Mouse (Mus musculus) liver, adult 2 months (tissue): Measurements from ENCODE around the gene Zfp260. TPM values are rescaled to one million over a fixed set of nuclear protein-coding genes. Genes with fewer than 3 reads are reported as not detected.
A peak's percentile ranks its signal among the peaks of the same experiment; 100 is the strongest.
"Not testable (repeated sequence)": the region's sequence is repeated elsewhere in the genome, so short reads cannot be mapped to it uniquely, and the experiment has no call there.

Experiments
- DNase-seq: peaks from one replicate; pipeline ENCODE4 v3.0.0-alpha.2; 2011; ENCODE audit warnings: low read depth, low spot score; ENCODE audit errors: extremely low read depth
- H3K27ac ChIP-seq: fragments of 200-500 bp; replicated peaks from 2 replicates; pipeline ENCODE4 v1.5.1; 2012; ENCODE audit warnings: low read depth, mild to moderate bottlenecking, control low read depth, inconsistent platforms, low read length; ENCODE audit not compliant: insufficient read depth
- H3K27me3 ChIP-seq: fragments of 200-500 bp; 2 replicates; pipeline ENCODE4 v1.6.1; 2012; ENCODE audit warnings: mild to moderate bottlenecking, moderate library complexity, low read length, inconsistent platforms; ENCODE audit not compliant: control insufficient read depth, insufficient read depth
- H3K36me3 ChIP-seq: fragments of 200-500 bp; 2 replicates; pipeline ENCODE4 v1.6.1; 2012; ENCODE audit warnings: low read length, inconsistent platforms; ENCODE audit not compliant: control insufficient read depth, insufficient read depth
- H3K4me1 ChIP-seq: fragments of 200-500 bp; 2 replicates; pipeline ENCODE4 v1.6.1; 2011; ENCODE audit warnings: low read length; ENCODE audit not compliant: control insufficient read depth, insufficient read depth
- H3K4me3 ChIP-seq: fragments of 200-500 bp; 2 replicates; pipeline ENCODE4 v1.5.1; 2011; ENCODE audit warnings: low read depth, mild to moderate bottlenecking, control low read depth, low read length, moderate library complexity; ENCODE audit not compliant: insufficient read depth
- H3K79me2 ChIP-seq: fragments of 200-500 bp; 2 replicates; pipeline ENCODE4 v1.6.1; 2012; ENCODE audit warnings: inconsistent platforms, mild to moderate bottlenecking, low read length, moderate library complexity; ENCODE audit not compliant: control insufficient read depth, insufficient read depth
- H3K9ac ChIP-seq: fragments of 200-500 bp; 2 replicates; pipeline ENCODE4 v1.6.1; 2012; ENCODE audit warnings: low read depth, mild to moderate bottlenecking, control low read depth, inconsistent platforms, low read length
- CTCF ChIP-seq: fragments of 200-500 bp; IDR thresholded peaks from 2 replicates; pipeline ENCODE4 v1.5.1; 2011; ENCODE audit warnings: low read depth, low read length, control low read depth
- POLR2A ChIP-seq: fragments of 200-500 bp; IDR thresholded peaks from 2 replicates; pipeline ENCODE4 v1.6.1; 2011; ENCODE audit warnings: low read length, control low read depth; ENCODE audit not compliant: insufficient read depth; ENCODE audit errors: extremely low read depth
- WGBS: fragments of 180-500 bp; shearing (Covaris S2); methylation state at CpG from one replicate; pipeline ENCODE4 v1.1.7; 2018; 5-methylcytosine and 5-hydroxymethylcytosine counted together
- polyA plus RNA-seq: library from polyadenylated mRNA; depleted of rRNA; stranded (reverse); fragments of >200 nt; gene quantifications from 2 replicates; pipeline ENCODE4 v1.2.3, GENCODE M21; 2012
- total RNA-seq: library from RNA; depleted of rRNA; stranded (reverse); fragments of >200 nt; gene quantifications from 2 replicates; pipeline ENCODE4 v1.2.3, GENCODE M21; 2014

Zfp260 gene
- total and polyA plus RNA-seq, 2 experiments = 11.1 to 19.0 TPM

DNA sequence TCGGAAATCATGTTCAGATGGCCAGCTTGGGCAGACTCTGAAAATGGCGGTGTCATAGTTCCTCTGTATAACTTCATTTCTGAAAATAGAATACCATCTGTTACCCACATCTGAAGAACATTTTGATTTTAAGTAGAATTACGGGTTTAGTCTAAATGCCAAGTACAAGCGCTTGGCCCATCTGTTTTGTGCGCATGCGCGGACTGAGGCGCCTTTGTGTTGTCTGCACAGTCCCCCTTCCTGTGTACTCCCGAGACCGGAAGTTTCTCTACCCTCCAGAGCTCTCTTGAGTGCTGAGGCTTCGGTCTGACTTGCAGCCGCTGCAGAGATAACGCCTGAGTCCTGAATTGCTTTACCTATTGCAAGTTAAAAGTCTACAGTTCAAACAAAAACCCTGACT lies 4.7 kb downstream of the Zfp260 start:
- Histone ChIP-seq H3K27me3 (no peaks in the 10 kb centered on the region), H3K27ac (no peak overlapping the region), H3K9ac (no peak overlapping the region), H3K79me2 (peaks cover 12% of the 10 kb centered on the region; the same call in 1 of the 2 replicates), H3K4me1 (peaks cover 4% of the 10 kb centered on the region; the same call in 1 of the 2 replicates), H3K36me3 (peaks cover 35% of the 10 kb centered on the region), H3K4me3 (no peak overlapping the region)
- DNase-seq = no peak
- TF ChIP-seq POLR2A (no peak), CTCF (no peak)
- WGBS = 89% methylated on average over 13 of the region's 13 CpGs

DNA sequence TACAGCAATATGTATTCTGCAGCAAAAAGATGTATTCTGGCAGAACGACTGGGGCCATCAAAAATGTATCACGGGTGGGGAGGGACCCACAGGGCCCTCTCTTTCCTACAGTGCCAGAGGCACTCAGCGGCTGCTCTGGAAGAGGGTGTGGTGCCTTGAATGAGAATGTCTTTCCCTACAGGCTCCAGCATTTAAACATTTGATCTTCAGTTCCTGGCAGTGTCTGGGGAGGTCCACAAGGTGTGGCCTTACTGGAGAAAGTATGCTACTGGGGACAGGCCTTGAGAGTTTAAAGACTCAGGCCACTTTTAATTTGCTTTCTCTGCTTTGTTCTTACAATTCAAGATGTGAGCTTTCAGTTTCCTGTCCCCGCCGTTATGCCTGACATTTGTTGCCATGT lies 21.5 kb downstream of the Zfp260 start:
- Histone ChIP-seq H3K9ac (no peak overlapping the region), H3K79me2 (no peaks in the 10 kb centered on the region), H3K36me3 (no peaks in the 10 kb centered on the region), H3K27me3 (0 out of 2 replicates have a peak, but pooled peaks cover 3% of the 10 kb centered on the region), H3K27ac (no peak overlapping the region), H3K4me1 (peaks cover under 1% of the 10 kb centered on the region; the same call in 1 of the 2 replicates), H3K4me3 (no peak overlapping the region)
- WGBS = 96% methylated on average over 5 of the region's 5 CpGs
- no peak for DNase-seq
- no peak for TF ChIP-seq CTCF
- TF ChIP-seq POLR2A = no peak

DNA sequence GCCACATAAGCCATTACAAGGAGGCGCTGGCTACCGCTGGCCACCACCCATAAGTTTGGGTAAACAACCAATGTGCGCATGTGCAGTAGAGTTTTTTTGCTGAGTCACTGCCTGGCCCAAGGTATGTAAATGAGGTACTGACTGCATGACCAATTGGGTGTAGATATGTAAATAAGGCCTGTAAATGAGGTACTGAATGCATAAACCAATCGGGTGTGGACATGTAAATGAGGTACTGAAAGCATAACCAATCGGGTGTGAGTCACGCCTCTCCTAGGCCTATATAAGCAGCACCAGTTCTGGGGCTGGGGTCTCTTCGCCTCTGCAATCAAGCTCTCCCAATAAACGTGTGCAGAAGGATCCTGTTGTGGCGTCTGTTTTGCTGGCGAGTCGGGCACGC lies 23.4 kb downstream of the Zfp260 start:
- H3K27ac ChIP-seq, H3K79me2 ChIP-seq, H3K4me1 ChIP-seq, H3K4me3 ChIP-seq, H3K27me3 ChIP-seq, H3K9ac ChIP-seq, DNase-seq, H3K36me3 ChIP-seq: not testable (repeated sequence)
- WGBS = 96% methylated on average over 12 of the region's 12 CpGs

DNA sequence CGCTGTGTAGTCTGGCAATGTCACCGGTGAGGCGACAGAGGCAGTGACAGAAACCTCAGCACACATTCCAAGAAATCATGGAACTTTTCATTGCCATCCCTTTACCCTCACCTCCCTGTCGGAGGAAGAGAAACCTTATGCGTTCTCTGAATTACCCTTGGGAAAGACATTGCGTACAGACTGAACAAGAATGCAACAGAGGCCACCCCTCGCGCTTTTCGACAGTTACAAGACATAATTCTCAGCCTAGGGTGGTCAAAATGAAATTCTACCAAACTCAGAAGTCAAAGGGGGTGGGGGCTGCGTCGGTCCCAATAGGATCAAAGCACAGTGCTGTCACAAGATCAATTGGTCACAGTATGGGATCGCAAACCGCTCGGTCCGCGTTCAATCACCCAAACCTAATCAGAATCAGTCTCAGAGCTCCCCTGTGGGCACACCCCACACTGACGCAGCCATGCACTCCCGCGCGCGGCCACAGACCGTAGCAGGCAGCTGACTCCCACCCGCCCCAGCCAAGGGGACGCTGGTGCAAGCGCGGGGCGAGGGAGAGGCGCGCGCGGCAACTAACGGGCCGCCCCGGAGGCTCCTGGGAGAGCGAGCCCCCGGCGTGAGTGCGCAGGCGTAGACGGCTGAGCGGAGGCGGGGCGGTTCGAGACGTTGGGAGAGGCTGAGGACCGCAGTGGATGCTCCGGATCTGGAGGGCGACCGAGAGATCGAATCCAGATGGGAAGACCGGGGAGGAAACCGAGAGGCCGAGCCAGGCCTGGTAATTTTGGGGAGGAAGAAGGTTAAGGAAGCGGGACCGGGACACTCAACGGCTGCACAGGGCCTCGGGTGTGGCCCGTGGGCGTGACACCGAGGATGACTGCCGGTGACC lies 27.0 kb downstream of the Zfp260 start, which contains the start of gene Zfp382:
Gene Zfp382, plus strand, starts transcription at position 635 of the 880 bp plus-strand sequence.
- under 1% methylated on average over 61 of the region's 61 CpGs for WGBS
- peaks cover 4% of the 10 kb centered on the region for H3K4me1 ChIP-seq
- H3K9ac ChIP-seq = peak within 1 kb of the TSS; percentile 90
- no peaks in the 10 kb centered on the region for H3K36me3 ChIP-seq
- H3K79me2 ChIP-seq = no peaks in the 10 kb centered on the region
- DNase-seq = peak; percentile 29
- H3K27me3 ChIP-seq = no peaks in the 10 kb centered on the region
- no peak within 1 kb of the TSS for H3K27ac ChIP-seq
- TF ChIP-seq CTCF (no peak), POLR2A (0 out of 2 replicates have a peak, but pooled peaks have one; percentile 33)
- H3K4me3 ChIP-seq = peak within 1 kb of the TSS; percentile 87

DNA sequence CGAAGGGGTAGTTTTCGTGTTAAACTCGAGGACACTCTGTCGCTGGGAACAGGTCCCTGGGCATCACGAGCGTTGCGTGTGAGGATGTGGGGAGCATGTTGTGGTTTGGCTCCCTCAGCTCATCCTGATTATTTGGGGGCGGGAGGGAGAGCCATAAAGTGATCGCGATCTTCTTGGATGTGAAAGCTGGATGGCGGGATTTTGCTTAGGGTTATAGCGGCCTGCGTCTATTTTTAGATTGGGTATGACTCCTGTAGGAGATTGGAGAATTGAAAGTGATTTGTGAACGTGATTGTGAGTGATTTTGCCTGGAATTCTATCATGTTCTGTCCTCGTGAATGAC lies 27.6 kb downstream of the Zfp260 start:
- DNase-seq = no peak
- no peak for TF ChIP-seq CTCF
- no peak for TF ChIP-seq POLR2A
- Histone ChIP-seq H3K9ac (peak overlapping the region; percentile 26), H3K27me3 (no peaks in the 10 kb centered on the region), H3K36me3 (no peaks in the 10 kb centered on the region), H3K4me3 (peak overlapping the region; percentile 87), H3K27ac (no peak overlapping the region), H3K4me1 (peaks cover 4% of the 10 kb centered on the region), H3K79me2 (no peaks in the 10 kb centered on the region)
- WGBS = 4% methylated on average over 15 of the region's 15 CpGs

DNA sequence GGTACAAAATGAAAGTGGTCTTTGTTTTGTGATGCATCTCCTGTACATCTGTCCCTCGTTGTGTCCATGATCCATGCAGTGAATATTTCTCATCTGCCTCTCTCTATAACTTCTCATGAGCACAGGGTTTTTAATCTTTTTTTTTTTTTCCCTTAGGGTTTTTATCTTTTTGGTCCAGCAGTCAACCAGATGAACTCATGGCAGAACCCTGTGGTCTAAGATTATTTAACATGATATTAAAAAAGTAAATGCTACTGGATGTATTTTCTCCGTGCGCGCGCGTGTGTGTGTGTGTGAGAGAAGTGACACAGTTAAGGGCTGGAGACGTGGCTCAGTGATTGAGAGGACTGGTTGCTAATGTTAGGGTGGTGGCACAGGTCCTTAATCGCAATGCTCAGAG lies 35.3 kb downstream of the Zfp260 start:
- Histone ChIP-seq H3K9ac (no peak overlapping the region), H3K27ac (no peak overlapping the region), H3K27me3 (no peaks in the 10 kb centered on the region), H3K36me3 (no peaks in the 10 kb centered on the region; the same call in 1 of the 2 replicates), H3K4me3 (no peak overlapping the region), H3K79me2 (no peaks in the 10 kb centered on the region), H3K4me1 (no peaks in the 10 kb centered on the region)
- DNase-seq = no peak
- 94% methylated on average over 8 of the region's 8 CpGs for WGBS
- TF ChIP-seq POLR2A (no peak), CTCF (no peak)
